Mouse (Mus musculus): Measurements from ENCODE around the gene Xrcc3. TPM values are rescaled to one million over a fixed set of nuclear protein-coding genes. Genes with fewer than 3 reads are reported as not detected.

The Xrcc3 gene
- polyA plus RNA-seq, 1 experiment from 2014 or later: 16.7 TPM

Other genes starting within 250 kb of the Xrcc3 start
- gene Mark3, start 239.3 kb downstream of the Xrcc3 start, polyA plus RNA-seq (2016; fragmentation: Nextera tagmentation; extraction: Ambion mirVana): 42.1 and 44.8 TPM in 2 replicates
- 1,567 and 1,577 TPM in 2 replicates for gene Ckb, start 141.5 kb downstream of the Xrcc3 start, polyA plus RNA-seq (2016; fragmentation: Nextera tagmentation; extraction: Ambion mirVana)
- gene Trmt61a, start 135.8 kb downstream of the Xrcc3 start, polyA plus RNA-seq (2016; fragmentation: Nextera tagmentation; extraction: Ambion mirVana): 23.7 and 23.8 TPM in 2 replicates
- 56.5 and 57.5 TPM in 2 replicates for gene Bag5, start 100.6 kb downstream of the Xrcc3 start, polyA plus RNA-seq (2016; fragmentation: Nextera tagmentation; extraction: Ambion mirVana)
- gene Apopt1, start 100.6 kb downstream of the Xrcc3 start, polyA plus RNA-seq (2016; fragmentation: Nextera tagmentation; extraction: Ambion mirVana): 57.9 and 62.6 TPM in 2 replicates
- 137 and 141 TPM in 2 replicates for gene Klc1, start 55.0 kb downstream of the Xrcc3 start, polyA plus RNA-seq (2016; fragmentation: Nextera tagmentation; extraction: Ambion mirVana)
- gene Zfyve21, start 297 bp upstream of the Xrcc3 start, polyA plus RNA-seq (2016; fragmentation: Nextera tagmentation; extraction: Ambion mirVana): 68.2 and 69.3 TPM in 2 replicates
- 2.9 and 3.1 TPM in 2 replicates for gene Ppp1r13b, start 94.2 kb upstream of the Xrcc3 start, polyA plus RNA-seq (2016; fragmentation: Nextera tagmentation; extraction: Ambion mirVana)
- 565 and 608 TPM in 2 replicates for gene Atp5mpl, start 153.1 kb upstream of the Xrcc3 start, polyA plus RNA-seq (2016; fragmentation: Nextera tagmentation; extraction: Ambion mirVana)
- gene Tdrd9, start 157.7 kb upstream of the Xrcc3 start, polyA plus RNA-seq (2016; fragmentation: Nextera tagmentation; extraction: Ambion mirVana): 1.1 and 1.9 TPM in 2 replicates
- not detected in 2 replicates for gene Rd3l, start 167.4 kb upstream of the Xrcc3 start, polyA plus RNA-seq (2016; fragmentation: Nextera tagmentation; extraction: Ambion mirVana)

Measured in forebrain, embryonic 10.5 days (tissue).